Mouse (Mus musculus): ENCODE data around the gene 4930539E08Rik. TPM values are rescaled to one million over a fixed set of nuclear protein-coding genes. Genes with fewer than 3 reads are reported as not detected.

Gene 4930539E08Rik
- total and polyA plus RNA-seq, 2 experiments from 2014 or later = 2.1 to 3.3 TPM

DNA sequence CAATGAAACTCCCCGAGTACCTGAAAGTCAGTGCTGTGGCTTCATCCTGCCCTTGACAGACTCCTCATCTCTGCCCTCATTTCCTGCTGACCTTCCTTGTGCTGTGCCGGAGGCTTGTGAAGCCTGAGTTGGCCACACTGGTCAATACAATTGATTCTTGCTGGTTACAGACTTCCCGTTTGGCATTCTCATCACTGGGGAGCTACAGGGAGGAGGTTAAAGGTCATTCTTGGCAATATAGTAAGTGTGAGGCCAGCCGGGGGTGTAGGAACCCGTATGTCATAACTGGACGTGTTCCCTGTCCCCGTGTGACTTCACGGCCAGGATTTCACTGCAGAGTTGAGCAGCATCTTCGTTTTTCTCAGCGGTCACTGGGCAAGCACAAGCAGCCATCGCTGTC, 43.3 kb downstream of the 4930539E08Rik start:
- Histone ChIP-seq H3K4me3 (ENCODE audit: low read depth, low read length) (no peak overlapping the region), H3K27me3 (ENCODE audit: insufficient read depth, low read length) (no peaks in the 10 kb centered on the region), H3K4me2 (ENCODE audit: low read depth) (no peak overlapping the region), H3K36me3 (ENCODE audit: insufficient read depth) (no peaks in the 10 kb centered on the region), H3K27ac (ENCODE audit: low read depth, low read length) (no peak overlapping the region), H3K9ac (no peak overlapping the region), H3K4me1 (ENCODE audit: insufficient read depth) (peaks cover 11% of the 10 kb centered on the region; the same call in 1 of the 2 replicates), H3K9me3 (ENCODE audit: low read length) (no peaks in the 10 kb centered on the region)
- ATAC-seq (no peak), DNase-seq (no peak)
- WGBS = 84% methylated on average over 11 of the region's 11 CpGs
- no peak for TF ChIP-seq CTCF (IDR thresholded peaks at IDR 0.05; ENCODE audit: low read depth)

DNA sequence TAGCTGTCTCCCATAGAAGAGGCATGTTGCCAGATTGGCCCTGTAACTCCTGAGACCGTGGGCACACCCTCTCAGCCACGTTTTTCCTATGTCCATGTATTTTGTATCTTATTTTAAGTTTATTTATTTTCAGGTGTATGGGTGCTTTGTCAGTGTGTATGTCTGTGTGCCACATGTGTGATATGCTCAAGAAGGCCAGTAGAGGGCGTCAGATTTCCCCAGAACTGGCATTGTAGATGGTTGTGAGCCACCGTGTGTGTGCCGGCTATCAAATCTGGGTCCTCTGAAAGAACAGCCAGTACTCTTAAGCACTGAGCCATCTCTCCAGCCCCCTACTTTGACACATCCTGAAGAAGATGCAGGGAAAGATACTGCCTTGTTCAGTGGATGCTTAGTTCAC, 44.7 kb downstream of the 4930539E08Rik start:
- Histone ChIP-seq H3K4me1 (ENCODE audit: insufficient read depth) (peaks cover 10% of the 10 kb centered on the region; the same call in 1 of the 2 replicates), H3K4me3 (ENCODE audit: low read depth, low read length) (no peak overlapping the region), H3K9me3 (ENCODE audit: low read length) (no peaks in the 10 kb centered on the region), H3K4me2 (ENCODE audit: low read depth) (no peak overlapping the region), H3K9ac (no peak overlapping the region), H3K27me3 (ENCODE audit: insufficient read depth, low read length) (no peaks in the 10 kb centered on the region), H3K27ac (ENCODE audit: low read depth, low read length) (peak overlapping the region; percentile 42; the same call in 1 of the 2 replicates), H3K36me3 (ENCODE audit: insufficient read depth) (no peaks in the 10 kb centered on the region)
- ATAC-seq (no peak), DNase-seq (no peak)
- no peak for TF ChIP-seq CTCF (IDR thresholded peaks at IDR 0.05; ENCODE audit: low read depth)
- 68% methylated on average over 5 of the region's 5 CpGs for WGBS

DNA sequence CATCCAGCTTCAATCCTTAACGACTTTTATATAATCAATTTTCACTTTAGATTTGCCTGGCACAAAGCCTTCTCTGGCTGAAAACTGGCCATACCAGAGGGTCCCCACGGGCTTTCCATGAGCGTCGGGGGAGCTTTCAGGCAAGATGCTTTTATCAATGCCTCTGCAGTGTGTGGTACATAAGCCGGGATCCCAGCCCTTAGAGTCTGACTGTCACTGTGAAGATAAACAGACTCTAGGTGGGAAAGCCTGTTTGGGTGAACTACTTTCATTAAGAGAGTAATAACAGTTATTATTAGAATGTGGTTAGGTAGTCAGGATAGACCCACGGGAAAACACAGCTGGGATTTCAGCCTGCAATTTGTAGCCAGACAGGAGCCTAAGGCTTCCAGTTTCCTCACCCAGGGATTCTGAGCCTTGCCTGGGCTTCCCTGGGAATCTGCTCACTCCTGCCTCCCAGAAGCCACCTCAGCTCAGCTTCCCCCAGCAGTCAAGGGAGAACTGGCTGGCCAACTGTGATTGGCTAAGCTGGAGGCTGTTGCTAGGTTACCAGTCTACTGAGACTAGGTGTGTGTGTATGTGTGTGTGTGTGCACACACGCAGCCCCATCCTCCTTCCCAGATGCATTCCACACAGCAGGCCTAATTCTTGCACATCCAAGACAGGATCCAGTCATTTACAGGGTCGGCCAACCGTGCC, 45.6 kb downstream of the 4930539E08Rik start:
- H3K9me3 ChIP-seq (ENCODE audit: low read length) = no peaks in the 10 kb centered on the region
- no peak overlapping the region for H3K4me3 ChIP-seq (ENCODE audit: low read depth, low read length)
- no peaks in the 10 kb centered on the region for H3K36me3 ChIP-seq (ENCODE audit: insufficient read depth)
- H3K27ac ChIP-seq (ENCODE audit: low read depth, low read length) = peak overlapping the region; percentile 83
- 0 out of 2 replicates have a peak, but pooled peaks cover 4% of the 10 kb centered on the region for H3K4me1 ChIP-seq (ENCODE audit: insufficient read depth)
- no peak overlapping the region for H3K9ac ChIP-seq
- ATAC-seq = peak; percentile 99
- 51% methylated on average over 9 of the region's 9 CpGs for WGBS
- TF ChIP-seq CTCF (IDR thresholded peaks at IDR 0.05; ENCODE audit: low read depth) = no peak
- no peak overlapping the region for H3K4me2 ChIP-seq (ENCODE audit: low read depth)
- no peaks in the 10 kb centered on the region for H3K27me3 ChIP-seq (ENCODE audit: insufficient read depth, low read length)
- peak; percentile 85 for DNase-seq

DNA sequence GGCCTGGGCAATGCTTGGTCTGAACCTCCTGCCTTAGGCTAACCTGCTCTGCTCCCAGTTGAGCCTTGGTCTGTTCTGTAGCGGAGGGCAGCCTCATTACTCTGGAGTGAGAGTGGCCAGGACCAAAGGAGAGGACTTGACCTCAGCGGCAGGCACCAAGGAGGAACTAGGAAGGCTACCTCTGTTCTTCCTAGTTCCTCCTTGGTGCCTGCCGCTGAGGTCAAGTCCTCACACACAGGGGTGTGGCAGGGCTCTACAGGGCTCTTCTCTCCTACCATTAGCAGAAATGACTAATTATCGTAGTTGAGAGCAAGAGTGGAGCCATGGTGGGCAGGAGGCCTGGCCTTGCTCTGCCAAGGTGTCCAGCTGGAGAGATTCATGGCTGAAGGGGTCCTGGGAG, 47.7 kb downstream of the 4930539E08Rik start:
- H3K9me3 ChIP-seq (ENCODE audit: low read length) = no peaks in the 10 kb centered on the region
- no peak for TF ChIP-seq CTCF (IDR thresholded peaks at IDR 0.05; ENCODE audit: low read depth)
- no peaks in the 10 kb centered on the region for H3K36me3 ChIP-seq (ENCODE audit: insufficient read depth)
- H3K27me3 ChIP-seq (ENCODE audit: insufficient read depth, low read length) = no peaks in the 10 kb centered on the region
- H3K4me2 ChIP-seq (ENCODE audit: low read depth) = no peak overlapping the region
- H3K27ac ChIP-seq (ENCODE audit: low read depth, low read length) = no peak overlapping the region
- H3K4me3 ChIP-seq (ENCODE audit: low read depth, low read length) = no peak overlapping the region
- H3K9ac ChIP-seq = no peak overlapping the region
- ATAC-seq (no peak), DNase-seq (no peak)
- H3K4me1 ChIP-seq (ENCODE audit: insufficient read depth) = 0 out of 2 replicates have a peak, but pooled peaks cover 4% of the 10 kb centered on the region
- 82% methylated on average over 4 of the region's 4 CpGs for WGBS

DNA sequence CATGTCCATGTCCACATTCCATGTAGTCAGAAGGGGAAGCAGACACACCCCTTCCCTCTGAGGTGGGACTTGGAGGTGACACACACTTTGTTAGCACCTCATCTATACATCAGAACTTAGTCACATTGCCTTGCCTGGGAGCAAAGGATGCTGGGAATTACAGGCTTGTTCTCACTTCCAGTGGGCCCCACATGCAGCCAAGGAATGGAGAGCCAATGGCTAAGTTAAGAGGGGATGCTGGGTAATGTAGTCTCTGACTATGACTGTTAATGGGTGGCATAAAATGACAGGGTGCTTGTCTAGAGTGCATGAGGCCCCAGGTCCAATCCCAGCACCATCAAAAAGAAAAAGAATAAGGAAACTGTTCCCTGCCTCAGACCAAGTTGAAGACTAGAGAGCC, 48.2 kb downstream of the 4930539E08Rik start:
- no peak overlapping the region for H3K4me3 ChIP-seq (ENCODE audit: low read depth, low read length)
- DNase-seq (no peak), ATAC-seq (no peak)
- H3K9ac ChIP-seq = no peak overlapping the region
- H3K9me3 ChIP-seq (ENCODE audit: low read length) = no peaks in the 10 kb centered on the region
- no peak overlapping the region for H3K4me2 ChIP-seq (ENCODE audit: low read depth)
- H3K4me1 ChIP-seq (ENCODE audit: insufficient read depth) = 0 out of 2 replicates have a peak, but pooled peaks cover 4% of the 10 kb centered on the region
- no peak overlapping the region for H3K27ac ChIP-seq (ENCODE audit: low read depth, low read length)
- H3K27me3 ChIP-seq (ENCODE audit: insufficient read depth, low read length) = no peaks in the 10 kb centered on the region
- no peak for TF ChIP-seq CTCF (IDR thresholded peaks at IDR 0.05; ENCODE audit: low read depth)
- H3K36me3 ChIP-seq (ENCODE audit: insufficient read depth) = no peaks in the 10 kb centered on the region

DNA sequence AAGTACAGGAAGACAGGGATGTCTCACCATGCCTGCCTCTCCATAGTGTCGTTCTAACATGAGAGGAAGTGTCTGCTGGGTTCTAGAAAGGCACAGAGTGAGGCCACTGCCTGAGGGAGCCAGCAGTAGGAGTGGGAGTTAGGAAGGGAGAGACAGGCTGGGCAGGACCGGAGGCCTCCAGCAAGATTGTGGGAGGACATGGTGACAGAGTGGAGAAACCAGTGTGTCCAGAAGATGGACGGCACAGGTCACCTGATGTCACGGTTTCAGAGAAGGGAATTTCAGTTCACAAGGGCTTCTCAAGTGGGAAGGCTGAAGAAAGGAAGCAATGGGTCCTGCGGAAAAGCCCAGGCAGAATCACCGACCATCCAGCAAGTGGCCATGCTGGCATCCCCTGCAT, 50.7 kb downstream of the 4930539E08Rik start:
- DNase-seq (no peak), ATAC-seq (no peak)
- H3K9ac ChIP-seq = no peak overlapping the region
- no peaks in the 10 kb centered on the region for H3K27me3 ChIP-seq (ENCODE audit: insufficient read depth, low read length)
- H3K27ac ChIP-seq (ENCODE audit: low read depth, low read length) = no peak overlapping the region
- no peaks in the 10 kb centered on the region for H3K9me3 ChIP-seq (ENCODE audit: low read length)
- no peaks in the 10 kb centered on the region for H3K36me3 ChIP-seq (ENCODE audit: insufficient read depth)
- no peak overlapping the region for H3K4me3 ChIP-seq (ENCODE audit: low read depth, low read length)
- no peak for TF ChIP-seq CTCF (IDR thresholded peaks at IDR 0.05; ENCODE audit: low read depth)
- 85% methylated on average over 6 of the region's 6 CpGs for WGBS
- 0 out of 2 replicates have a peak, but pooled peaks cover 3% of the 10 kb centered on the region for H3K4me1 ChIP-seq (ENCODE audit: insufficient read depth)
- no peak overlapping the region for H3K4me2 ChIP-seq (ENCODE audit: low read depth)

DNA sequence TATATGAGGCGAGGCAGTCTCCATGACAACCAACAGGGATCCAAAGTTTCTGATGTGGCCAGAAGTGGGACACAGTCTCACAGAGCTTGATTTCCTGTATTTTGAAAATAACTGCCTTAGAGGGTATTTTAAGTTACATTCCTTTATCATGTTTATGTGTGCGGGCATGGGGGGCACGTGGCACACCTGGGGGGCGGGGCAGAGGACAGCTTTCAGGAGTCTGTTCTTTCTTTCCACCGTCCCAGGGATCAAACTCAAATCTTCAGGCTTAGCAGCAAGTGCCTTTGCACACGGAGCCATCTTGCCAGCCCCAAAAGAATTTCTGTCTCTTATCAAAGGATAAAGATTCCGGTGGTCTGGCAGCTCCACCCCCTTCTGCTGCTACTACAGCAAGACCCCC, 51.2 kb downstream of the 4930539E08Rik start:
- Histone ChIP-seq H3K9me3 (ENCODE audit: low read length) (no peaks in the 10 kb centered on the region), H3K27ac (ENCODE audit: low read depth, low read length) (no peak overlapping the region), H3K36me3 (ENCODE audit: insufficient read depth) (no peaks in the 10 kb centered on the region), H3K4me2 (ENCODE audit: low read depth) (no peak overlapping the region), H3K4me3 (ENCODE audit: low read depth, low read length) (no peak overlapping the region), H3K4me1 (ENCODE audit: insufficient read depth) (no peaks in the 10 kb centered on the region), H3K9ac (no peak overlapping the region), H3K27me3 (ENCODE audit: insufficient read depth, low read length) (no peaks in the 10 kb centered on the region)
- ATAC-seq (no peak), DNase-seq (no peak)
- WGBS = 74% methylated on average over 7 of the region's 7 CpGs
- no peak for TF ChIP-seq CTCF (IDR thresholded peaks at IDR 0.05; ENCODE audit: low read depth)
